Mouse (Mus musculus) heart, postnatal 0 days (tissue): ENCODE measurements around the gene Sptlc3.

Experiments used
- CTCF ChIP-seq: IDR thresholded peaks from 2 replicates; pipeline ENCODE4 v1.5.1; 2016; ENCODE audit warnings: antibody characterized with exemption, control low read depth, low read depth
- EP300 ChIP-seq: IDR thresholded peaks from 2 replicates; pipeline ENCODE4 v1.6.1; 2016; ENCODE audit warnings: antibody characterized with exemption, low read depth

DNA sequence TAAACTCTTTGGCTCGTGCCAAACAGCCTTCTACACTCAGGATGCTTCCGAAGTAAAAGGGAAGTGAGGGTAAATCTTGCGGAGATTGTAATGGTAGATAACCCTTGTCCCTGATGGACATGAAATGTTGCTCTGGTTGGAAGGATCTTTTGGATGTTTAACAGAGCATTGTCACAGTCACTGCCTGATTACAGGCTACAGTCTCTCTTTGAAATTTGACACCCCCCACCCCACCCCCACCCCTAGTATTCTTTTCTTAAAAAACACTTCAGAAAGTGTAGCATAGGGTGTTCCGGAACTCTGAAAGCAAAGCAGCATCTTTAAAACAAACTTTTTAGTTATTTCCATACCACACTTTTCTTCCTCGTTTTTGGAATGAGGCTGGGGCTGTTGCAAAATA, 916 bp downstream of the Sptlc3 start:
- no peak for TF ChIP-seq EP300
- no peak for TF ChIP-seq CTCF
